Mouse (Mus musculus): Measurements from ENCODE around the gene Ccdc8.

Gene Ccdc8

GRCm38 (mm10) chr7:16978173-16978572 is 14.3 kb upstream of the Ccdc8 start:
- no peak for DNase-seq

GRCm38 (mm10) chr7:16978593-16978992 is 13.9 kb upstream of the Ccdc8 start:
- DNase-seq: no peak

- peak; percentile 82 for DNase-seq
These were observed 12.2 kb upstream of the Ccdc8 start for GRCm38 (mm10) chr7:16980348-16980747.

GRCm38 (mm10) chr7:16982859-16983568 is 9.5 kb upstream of the Ccdc8 start, which contains the start of gene Gm42372:
Gene Gm42372, plus strand, starts transcription at chr7:16983086.
- DNase-seq: peak; percentile 87

GRCm38 (mm10) chr7:16987541-16988149 is 4.9 kb upstream of the Ccdc8 start:
- DNase-seq: no peak

GRCm38 (mm10) chr7:16988405-16988804 is 4.1 kb upstream of the Ccdc8 start:
- DNase-seq: no peak

- peak; percentile 45 for DNase-seq
These were observed 2.3 kb upstream of the Ccdc8 start for GRCm38 (mm10) chr7:16990006-16990744.

GRCm38 (mm10) chr7:16991681-16992450 is 642 bp upstream of the Ccdc8 start:
- no peak for DNase-seq

GRCm38 (mm10) chr7:16993651-16994399 is 1.3 kb downstream of the Ccdc8 start:
- no peak for DNase-seq

- DNase-seq: no peak
These were observed 1.9 kb downstream of the Ccdc8 start for GRCm38 (mm10) chr7:16994400-16994799.

GRCm38 (mm10) chr7:16995345-16995744 is 2.8 kb downstream of the Ccdc8 start:
- no peak for DNase-seq

GRCm38 (mm10) chr7:16999233-16999632 is 6.7 kb downstream of the Ccdc8 start:
- no peak for DNase-seq

GRCm38 (mm10) chr7:16999650-17000049 is 7.1 kb downstream of the Ccdc8 start:
- DNase-seq: peak; percentile 87

- DNase-seq: peak; percentile 88
These were observed 10.1 kb downstream of the Ccdc8 start for GRCm38 (mm10) chr7:17002375-17003195.

GRCm38 (mm10) chr7:17003230-17003960 is 10.9 kb downstream of the Ccdc8 start:
- no peak for DNase-seq

- no peak for DNase-seq
These were observed 12.2 kb downstream of the Ccdc8 start for GRCm38 (mm10) chr7:17004716-17005115.

- peak; percentile 55 for DNase-seq
These were observed 14.8 kb downstream of the Ccdc8 start for GRCm38 (mm10) chr7:17007300-17007699.

GRCm38 (mm10) chr7:17009326-17010009 is 17.0 kb downstream of the Ccdc8 start:
- DNase-seq: peak; percentile 74

GRCm38 (mm10) chr7:17010010-17010347 is 17.5 kb downstream of the Ccdc8 start:
- DNase-seq: no peak
